Mouse (Mus musculus): ENCODE data around the gene 1110017D15Rik. TPM values are rescaled to one million over a fixed set of nuclear protein-coding genes. Genes with fewer than 3 reads are reported as not detected.

Gene 1110017D15Rik
- polyA plus RNA-seq, 1 experiment = 1.7 TPM

- Histone ChIP-seq H3K27me3 (ENCODE audit: control insufficient read depth, insufficient read depth, low read length) (no peaks in the 10 kb centered on the region), H3K4me3 (ENCODE audit: control insufficient read depth, insufficient read depth, low read length) (no peak overlapping the region), H3K36me3 (ENCODE audit: control insufficient read depth, insufficient read depth, low read length) (no peaks in the 10 kb centered on the region), H3K4me1 (replicated peaks; ENCODE audit: control insufficient read depth, insufficient read depth, low read length) (no peaks in the 10 kb centered on the region), H3K27ac (ENCODE audit: control insufficient read depth, insufficient read depth, low read length) (no peak overlapping the region)
- no peak for TF ChIP-seq CTCF (IDR thresholded peaks at IDR 0.05; ENCODE audit: borderline replicate concordance, control insufficient read depth, extremely low read depth, insufficient read depth, low read length, poor library complexity)
- TF ChIP-seq POLR2A (IDR thresholded peaks at IDR 0.05; ENCODE audit: control insufficient read depth, extremely low read depth, insufficient read depth, low read length, poor library complexity) = no peak
- no peak for DNase-seq
- WGBS = 92% methylated on average over 6 of the region's 6 CpGs
These were observed 35.5 kb downstream of the 1110017D15Rik start for GRCm38 (mm10) chr4:41481601-41482017.

DNA sequence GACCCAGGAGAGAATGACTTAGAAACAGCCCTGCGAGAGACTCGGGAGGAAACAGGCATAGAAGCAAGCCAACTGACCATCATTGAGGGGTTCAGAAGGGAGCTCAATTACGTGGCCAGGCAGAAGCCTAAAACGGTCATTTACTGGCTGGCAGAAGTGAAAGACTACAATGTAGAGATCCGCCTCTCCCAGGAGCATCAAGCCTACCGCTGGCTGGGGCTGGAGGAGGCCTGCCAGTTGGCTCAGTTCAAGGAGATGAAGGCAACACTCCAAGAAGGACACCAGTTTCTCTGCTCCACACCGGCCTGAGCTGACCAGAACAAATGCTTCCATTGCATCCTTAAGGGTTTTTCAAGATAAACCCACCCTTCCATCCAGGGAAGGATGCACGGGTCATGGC lies 36.9 kb downstream of the 1110017D15Rik start:
- no peaks in the 10 kb centered on the region for H3K36me3 ChIP-seq (ENCODE audit: control insufficient read depth, insufficient read depth, low read length)
- no peak overlapping the region for H3K4me3 ChIP-seq (ENCODE audit: control insufficient read depth, insufficient read depth, low read length)
- no peak overlapping the region for H3K27ac ChIP-seq (ENCODE audit: control insufficient read depth, insufficient read depth, low read length)
- DNase-seq = no peak
- no peak for TF ChIP-seq CTCF (IDR thresholded peaks at IDR 0.05; ENCODE audit: borderline replicate concordance, control insufficient read depth, extremely low read depth, insufficient read depth, low read length, poor library complexity)
- no peak for TF ChIP-seq POLR2A (IDR thresholded peaks at IDR 0.05; ENCODE audit: control insufficient read depth, extremely low read depth, insufficient read depth, low read length, poor library complexity)
- no peaks in the 10 kb centered on the region for H3K27me3 ChIP-seq (ENCODE audit: control insufficient read depth, insufficient read depth, low read length)
- WGBS = 91% methylated on average over 8 of the region's 8 CpGs
- H3K4me1 ChIP-seq (replicated peaks; ENCODE audit: control insufficient read depth, insufficient read depth, low read length) = no peaks in the 10 kb centered on the region

GRCm38 (mm10) chr4:41479456-41479804 lies 37.7 kb downstream of the 1110017D15Rik start:
- Histone ChIP-seq H3K4me1 (replicated peaks; ENCODE audit: control insufficient read depth, insufficient read depth, low read length) (no peaks in the 10 kb centered on the region), H3K27ac (ENCODE audit: control insufficient read depth, insufficient read depth, low read length) (no peak overlapping the region), H3K4me3 (ENCODE audit: control insufficient read depth, insufficient read depth, low read length) (no peak overlapping the region), H3K27me3 (ENCODE audit: control insufficient read depth, insufficient read depth, low read length) (no peaks in the 10 kb centered on the region), H3K36me3 (ENCODE audit: control insufficient read depth, insufficient read depth, low read length) (no peaks in the 10 kb centered on the region)
- DNase-seq = no peak
- WGBS = 93% methylated on average over 1 of the region's 1 CpGs
- no peak for TF ChIP-seq POLR2A (IDR thresholded peaks at IDR 0.05; ENCODE audit: control insufficient read depth, extremely low read depth, insufficient read depth, low read length, poor library complexity)
- no peak for TF ChIP-seq CTCF (IDR thresholded peaks at IDR 0.05; ENCODE audit: borderline replicate concordance, control insufficient read depth, extremely low read depth, insufficient read depth, low read length, poor library complexity)

DNA sequence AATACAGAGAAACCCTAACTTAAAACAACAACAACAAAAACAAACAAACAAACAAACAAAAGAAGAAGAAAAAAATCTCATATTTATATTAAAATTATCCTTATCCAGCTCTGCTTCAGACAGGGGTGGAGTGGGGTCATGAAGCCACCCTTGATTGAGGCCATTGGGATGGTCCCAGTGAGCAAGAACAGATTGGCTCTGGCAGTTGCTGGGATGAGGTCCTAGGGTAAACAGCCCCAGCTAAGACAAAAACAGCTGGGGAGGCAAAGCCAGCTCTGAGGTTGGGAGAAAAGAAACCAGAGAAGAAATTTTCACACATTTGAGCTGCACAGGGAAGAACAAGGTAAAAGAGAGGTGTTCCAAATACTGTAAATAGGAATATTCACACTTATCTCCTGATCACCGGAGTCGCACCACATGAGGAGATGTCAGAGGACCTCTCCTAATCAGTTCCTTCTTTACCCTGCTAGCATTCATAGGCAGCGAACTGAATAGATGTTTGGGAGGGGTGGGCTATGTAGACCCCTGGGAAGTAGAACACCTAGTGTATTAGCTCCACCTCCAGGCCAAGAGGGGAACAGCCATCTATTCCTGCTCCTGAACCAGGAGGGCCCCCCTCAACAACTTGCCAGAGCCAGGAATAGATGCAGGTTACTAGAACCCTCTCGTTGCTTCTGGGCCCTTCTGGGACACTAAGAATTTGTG lies 38.2 kb downstream of the 1110017D15Rik start:
- no peak overlapping the region for H3K27ac ChIP-seq (ENCODE audit: control insufficient read depth, insufficient read depth, low read length)
- no peak overlapping the region for H3K4me3 ChIP-seq (ENCODE audit: control insufficient read depth, insufficient read depth, low read length)
- 91% methylated on average over 4 of the region's 4 CpGs for WGBS
- no peak for DNase-seq
- no peaks in the 10 kb centered on the region for H3K36me3 ChIP-seq (ENCODE audit: control insufficient read depth, insufficient read depth, low read length)
- no peaks in the 10 kb centered on the region for H3K4me1 ChIP-seq (replicated peaks; ENCODE audit: control insufficient read depth, insufficient read depth, low read length)
- TF ChIP-seq POLR2A (IDR thresholded peaks at IDR 0.05; ENCODE audit: control insufficient read depth, extremely low read depth, insufficient read depth, low read length, poor library complexity) = no peak
- no peak for TF ChIP-seq CTCF (IDR thresholded peaks at IDR 0.05; ENCODE audit: borderline replicate concordance, control insufficient read depth, extremely low read depth, insufficient read depth, low read length, poor library complexity)
- H3K27me3 ChIP-seq (ENCODE audit: control insufficient read depth, insufficient read depth, low read length) = no peaks in the 10 kb centered on the region

GRCm38 (mm10) chr4:41477648-41478160 lies 39.4 kb downstream of the 1110017D15Rik start:
- no peaks in the 10 kb centered on the region for H3K27me3 ChIP-seq (ENCODE audit: control insufficient read depth, insufficient read depth, low read length)
- H3K4me1 ChIP-seq (replicated peaks; ENCODE audit: control insufficient read depth, insufficient read depth, low read length) = no peaks in the 10 kb centered on the region
- DNase-seq = no peak
- 97% methylated on average over 9 of the region's 9 CpGs for WGBS
- TF ChIP-seq POLR2A (IDR thresholded peaks at IDR 0.05; ENCODE audit: control insufficient read depth, extremely low read depth, insufficient read depth, low read length, poor library complexity) = no peak
- TF ChIP-seq CTCF (IDR thresholded peaks at IDR 0.05; ENCODE audit: borderline replicate concordance, control insufficient read depth, extremely low read depth, insufficient read depth, low read length, poor library complexity) = no peak
- no peaks in the 10 kb centered on the region for H3K36me3 ChIP-seq (ENCODE audit: control insufficient read depth, insufficient read depth, low read length)
- no peak overlapping the region for H3K27ac ChIP-seq (ENCODE audit: control insufficient read depth, insufficient read depth, low read length)
- no peak overlapping the region for H3K4me3 ChIP-seq (ENCODE audit: control insufficient read depth, insufficient read depth, low read length)

GRCm38 (mm10) chr4:41471384-41471689 lies 45.8 kb downstream of the 1110017D15Rik start:
- Histone ChIP-seq H3K36me3 (ENCODE audit: control insufficient read depth, insufficient read depth, low read length) (no peaks in the 10 kb centered on the region), H3K27ac (ENCODE audit: control insufficient read depth, insufficient read depth, low read length) (no peak overlapping the region), H3K4me1 (replicated peaks; ENCODE audit: control insufficient read depth, insufficient read depth, low read length) (no peaks in the 10 kb centered on the region), H3K4me3 (ENCODE audit: control insufficient read depth, insufficient read depth, low read length) (no peak overlapping the region), H3K27me3 (ENCODE audit: control insufficient read depth, insufficient read depth, low read length) (no peaks in the 10 kb centered on the region)
- DNase-seq = no peak
- TF ChIP-seq POLR2A (IDR thresholded peaks at IDR 0.05; ENCODE audit: control insufficient read depth, extremely low read depth, insufficient read depth, low read length, poor library complexity) (no peak), CTCF (IDR thresholded peaks at IDR 0.05; ENCODE audit: borderline replicate concordance, control insufficient read depth, extremely low read depth, insufficient read depth, low read length, poor library complexity) (no peak)
- 96% methylated on average over 1 of the region's 1 CpGs for WGBS

Data from thymus, adult 2 months (tissue).